Mouse (Mus musculus) hindbrain, embryonic 10.5 days (tissue): Measurements from ENCODE around the gene Yipf2. TPM values are rescaled to one million over a fixed set of nuclear protein-coding genes. Genes with fewer than 3 reads are reported as not detected.
A peak's percentile ranks its signal among the peaks of the same experiment; 100 is the strongest.

ENCODE experiments used
- DNase-seq: peaks from one replicate; pipeline ENCODE4 v3.0.0-alpha.2; 2017; ENCODE audit warnings: low spot score
- H3K27ac ChIP-seq: fragments of 300-500 bp; sonication (generic); 2 replicates; pipeline ENCODE4 v1.5.1; 2016; ENCODE audit warnings: mild to moderate bottlenecking, moderate library complexity
- H3K27me3 ChIP-seq: fragments of 300-500 bp; sonication (generic); 2 replicates; pipeline ENCODE4 v1.6.1; 2016; ENCODE audit warnings: mild to moderate bottlenecking; ENCODE audit not compliant: poor library complexity, insufficient read depth, severe bottlenecking
- H3K36me3 ChIP-seq: fragments of 300-500 bp; sonication (generic); 2 replicates; pipeline ENCODE4 v1.6.1; 2016; ENCODE audit warnings: mild to moderate bottlenecking, moderate library complexity
- H3K4me1 ChIP-seq: fragments of 300-500 bp; sonication (generic); replicated peaks from 2 replicates; pipeline ENCODE4 v1.6.1; 2016; ENCODE audit warnings: mild to moderate bottlenecking
- H3K4me3 ChIP-seq: fragments of 300-500 bp; sonication (generic); 2 replicates; pipeline ENCODE4 v1.5.1; 2016; ENCODE audit warnings: mild to moderate bottlenecking, moderate library complexity
- H3K9me3 ChIP-seq: fragments of 300-500 bp; sonication (generic); 2 replicates; pipeline ENCODE4 v1.6.1; 2016; ENCODE audit warnings: mild to moderate bottlenecking, moderate library complexity
- WGBS: fragments of 180-500 bp; shearing (Covaris S2); methylation state at CpG from one replicate; pipeline ENCODE4 v1.1.7; 2016; 5-methylcytosine and 5-hydroxymethylcytosine counted together
- polyA plus RNA-seq: library from polyadenylated mRNA; unstranded; fragments of >200 nt; fragmentation: Nextera tagmentation; extraction: Ambion mirVana; gene quantifications from 2 replicates; pipeline ENCODE4 v1.2.1, GENCODE M21; 2016

The Yipf2 gene
- polyA plus RNA-seq, 1 experiment from 2014 or later = 23.7 TPM

- 92% methylated on average over 2 of the region's 2 CpGs for WGBS
- no peak for DNase-seq
- H3K4me1 ChIP-seq = no peaks in the 10 kb centered on the region
- no peaks in the 10 kb centered on the region for H3K9me3 ChIP-seq
- no peak overlapping the region for H3K4me3 ChIP-seq
- no peak overlapping the region for H3K27ac ChIP-seq
- H3K36me3 ChIP-seq = peaks cover 52% of the 10 kb centered on the region
- H3K27me3 ChIP-seq = no peaks in the 10 kb centered on the region
Measured at GRCm38 (mm10) chr9:21567051-21567450, 25.6 kb downstream of the Yipf2 start.

- DNase-seq = no peak
- H3K27ac ChIP-seq = no peak overlapping the region
- WGBS = 79% methylated on average over 1 of the region's 1 CpGs
- H3K9me3 ChIP-seq = no peaks in the 10 kb centered on the region
- no peaks in the 10 kb centered on the region for H3K4me1 ChIP-seq
- H3K36me3 ChIP-seq = peaks cover 52% of the 10 kb centered on the region
- H3K4me3 ChIP-seq = no peak overlapping the region
- H3K27me3 ChIP-seq = no peaks in the 10 kb centered on the region
Measured at GRCm38 (mm10) chr9:21566538-21566937, 26.1 kb downstream of the Yipf2 start.

GRCm38 (mm10) chr9:21565004-21565586 lies 27.5 kb downstream of the Yipf2 start:
- 89% methylated on average over 4 of the region's 4 CpGs for WGBS
- Histone ChIP-seq H3K4me3 (no peak overlapping the region), H3K4me1 (no peaks in the 10 kb centered on the region), H3K27me3 (no peaks in the 10 kb centered on the region), H3K27ac (no peak overlapping the region), H3K36me3 (peaks cover 51% of the 10 kb centered on the region), H3K9me3 (no peaks in the 10 kb centered on the region)
- no peak for DNase-seq

GRCm38 (mm10) chr9:21564420-21564819 lies 28.2 kb downstream of the Yipf2 start:
- peaks cover 48% of the 10 kb centered on the region for H3K36me3 ChIP-seq
- no peak overlapping the region for H3K27ac ChIP-seq
- no peaks in the 10 kb centered on the region for H3K27me3 ChIP-seq
- H3K9me3 ChIP-seq = no peaks in the 10 kb centered on the region
- no peaks in the 10 kb centered on the region for H3K4me1 ChIP-seq
- DNase-seq = no peak
- no peak overlapping the region for H3K4me3 ChIP-seq
- WGBS = 90% methylated on average over 1 of the region's 1 CpGs

GRCm38 (mm10) chr9:21559151-21559550 lies 33.5 kb downstream of the Yipf2 start:
- Histone ChIP-seq H3K27ac (no peak overlapping the region), H3K36me3 (peaks cover 79% of the 10 kb centered on the region), H3K9me3 (no peaks in the 10 kb centered on the region), H3K4me1 (peaks cover 10% of the 10 kb centered on the region; the same call in 1 of the 2 replicates), H3K27me3 (no peaks in the 10 kb centered on the region), H3K4me3 (no peak overlapping the region)
- WGBS = 95% methylated on average over 3 of the region's 3 CpGs
- no peak for DNase-seq

GRCm38 (mm10) chr9:21558366-21558765 lies 34.3 kb downstream of the Yipf2 start:
- H3K4me1 ChIP-seq = peaks cover 10% of the 10 kb centered on the region; the same call in 1 of the 2 replicates
- H3K4me3 ChIP-seq = no peak overlapping the region
- H3K36me3 ChIP-seq = peaks cover 87% of the 10 kb centered on the region
- H3K9me3 ChIP-seq = no peaks in the 10 kb centered on the region
- no peak overlapping the region for H3K27ac ChIP-seq
- no peak for DNase-seq
- no peaks in the 10 kb centered on the region for H3K27me3 ChIP-seq
- WGBS = 92% methylated on average over 4 of the region's 4 CpGs

- no peaks in the 10 kb centered on the region for H3K9me3 ChIP-seq
- H3K36me3 ChIP-seq = peaks cover 85% of the 10 kb centered on the region
- no peaks in the 10 kb centered on the region for H3K27me3 ChIP-seq
- WGBS = 95% methylated on average over 2 of the region's 2 CpGs
- no peak for DNase-seq
- H3K27ac ChIP-seq = no peak overlapping the region
- no peak overlapping the region for H3K4me3 ChIP-seq
- H3K4me1 ChIP-seq = peaks cover 10% of the 10 kb centered on the region; the same call in 1 of the 2 replicates
Measured at GRCm38 (mm10) chr9:21557556-21557955, 35.1 kb downstream of the Yipf2 start.

GRCm38 (mm10) chr9:21556996-21557395 lies 35.6 kb downstream of the Yipf2 start:
- H3K9me3 ChIP-seq = no peaks in the 10 kb centered on the region
- WGBS = 94% methylated on average over 2 of the region's 2 CpGs
- H3K4me1 ChIP-seq = peaks cover 10% of the 10 kb centered on the region; the same call in 1 of the 2 replicates
- H3K27me3 ChIP-seq = no peaks in the 10 kb centered on the region
- no peak for DNase-seq
- peaks cover 85% of the 10 kb centered on the region for H3K36me3 ChIP-seq
- H3K27ac ChIP-seq = no peak overlapping the region
- no peak overlapping the region for H3K4me3 ChIP-seq

- Histone ChIP-seq H3K4me3 (no peak overlapping the region), H3K36me3 (peaks cover 83% of the 10 kb centered on the region), H3K9me3 (no peaks in the 10 kb centered on the region), H3K27ac (no peak overlapping the region), H3K4me1 (peaks cover 10% of the 10 kb centered on the region; the same call in 1 of the 2 replicates), H3K27me3 (no peaks in the 10 kb centered on the region)
- 91% methylated on average over 6 of the region's 6 CpGs for WGBS
- no peak for DNase-seq
Measured at GRCm38 (mm10) chr9:21555198-21555742, 37.4 kb downstream of the Yipf2 start.

GRCm38 (mm10) chr9:21553607-21554273 lies 38.9 kb downstream of the Yipf2 start:
- H3K27me3 ChIP-seq = no peaks in the 10 kb centered on the region
- DNase-seq = no peak
- no peak overlapping the region for H3K4me3 ChIP-seq
- H3K4me1 ChIP-seq = peaks cover 15% of the 10 kb centered on the region
- no peak overlapping the region for H3K27ac ChIP-seq
- H3K9me3 ChIP-seq = no peaks in the 10 kb centered on the region
- peaks cover 78% of the 10 kb centered on the region for H3K36me3 ChIP-seq
- 92% methylated on average over 6 of the region's 6 CpGs for WGBS

GRCm38 (mm10) chr9:21551049-21551448 lies 41.6 kb downstream of the Yipf2 start:
- H3K27ac ChIP-seq = no peak overlapping the region
- 95% methylated on average over 2 of the region's 2 CpGs for WGBS
- no peaks in the 10 kb centered on the region for H3K27me3 ChIP-seq
- H3K4me1 ChIP-seq = peaks cover 16% of the 10 kb centered on the region
- H3K9me3 ChIP-seq = no peaks in the 10 kb centered on the region
- H3K36me3 ChIP-seq = peaks cover 54% of the 10 kb centered on the region
- no peak for DNase-seq
- H3K4me3 ChIP-seq = no peak overlapping the region

- Histone ChIP-seq H3K9me3 (no peaks in the 10 kb centered on the region), H3K27ac (peak overlapping the region; percentile 99), H3K4me3 (peak overlapping the region; percentile 88), H3K4me1 (peaks cover 31% of the 10 kb centered on the region), H3K27me3 (no peaks in the 10 kb centered on the region), H3K36me3 (peaks cover 25% of the 10 kb centered on the region)
- WGBS = under 1% methylated on average over 64 of the region's 66 CpGs
- peak; percentile 61 for DNase-seq
Measured at GRCm38 (mm10) chr9:21547075-21547941, 45.3 kb downstream of the Yipf2 start.

- 17% methylated on average over 52 of the region's 52 CpGs for WGBS
- H3K4me3 ChIP-seq = peak within 1 kb of the TSS; percentile 88
- H3K36me3 ChIP-seq = peaks cover 20% of the 10 kb centered on the region
- H3K9me3 ChIP-seq = no peaks in the 10 kb centered on the region
- peak within 1 kb of the TSS; percentile 99 for H3K27ac ChIP-seq
- peaks cover 31% of the 10 kb centered on the region for H3K4me1 ChIP-seq
- DNase-seq = no peak
- no peaks in the 10 kb centered on the region for H3K27me3 ChIP-seq
Measured at GRCm38 (mm10) chr9:21546789-21547074, 45.9 kb downstream of the Yipf2 start, which contains the start of gene Carm1. Gene Carm1 (plus strand): TSS chr9:21546894.
